Mouse (Mus musculus): Measurements from ENCODE around the gene Nphp4. TPM values are rescaled to one million over a fixed set of nuclear protein-coding genes. Genes with fewer than 3 reads are reported as not detected.

The Nphp4 gene
- polyA plus RNA-seq, 1 experiment: 4.0 TPM

DNA sequence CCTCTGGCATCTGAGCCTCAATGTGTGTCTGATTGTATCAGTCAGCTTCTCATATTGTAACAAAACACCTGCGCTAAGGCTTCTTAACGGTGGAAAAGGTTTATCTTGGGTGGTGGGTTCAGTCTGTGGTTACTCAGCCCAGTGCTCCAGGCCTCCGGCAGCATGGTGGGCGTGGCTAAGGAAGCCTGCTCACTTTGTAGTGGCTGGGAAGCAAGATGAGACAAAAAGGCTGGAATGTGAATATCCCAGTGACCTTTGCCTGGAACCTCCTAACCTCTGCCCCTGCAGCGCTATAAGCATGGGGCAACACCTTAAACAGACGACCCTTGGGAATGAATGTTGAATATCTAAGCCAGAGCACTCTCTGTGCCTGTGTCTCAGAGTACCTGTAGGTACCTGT, 105.7 kb downstream of the Nphp4 start:
- no peak overlapping the region for H3K27ac ChIP-seq (ENCODE audit: insufficient read depth, low read length)
- no peaks in the 10 kb centered on the region for H3K4me1 ChIP-seq (ENCODE audit: control insufficient read depth, insufficient read depth, low read length)
- no peak for TF ChIP-seq POLR2A (IDR thresholded peaks at IDR 0.05; ENCODE audit: low read depth, low read length)
- TF ChIP-seq CTCF (IDR thresholded peaks at IDR 0.05; ENCODE audit: borderline replicate concordance, insufficient read depth, low read length): no peak

DNA sequence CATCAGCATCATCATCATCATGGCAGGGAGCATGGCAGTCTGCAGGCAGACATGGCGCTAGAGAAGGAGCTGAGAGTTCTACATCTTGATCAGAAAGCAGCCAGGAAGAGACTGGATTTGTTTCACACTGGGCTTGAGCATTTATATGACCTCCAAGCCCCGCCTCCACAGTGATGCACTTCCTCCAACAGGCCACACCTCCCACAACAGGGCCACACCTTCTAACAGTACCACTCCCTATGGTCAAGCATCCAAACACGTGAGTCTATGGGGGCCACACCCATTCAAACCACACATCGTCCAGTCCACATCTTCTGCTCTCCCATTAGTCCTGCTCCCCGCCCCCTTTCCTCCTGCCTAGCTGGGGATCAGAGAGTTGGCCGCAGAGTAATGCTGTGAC, 107.1 kb downstream of the Nphp4 start:
- H3K27ac ChIP-seq (ENCODE audit: insufficient read depth, low read length): no peak overlapping the region

More for the DNA sequence above, 105.7 kb downstream of the Nphp4 start:
- no peak overlapping the region for H3K4me3 ChIP-seq (ENCODE audit: insufficient read depth, low read length)

DNA sequence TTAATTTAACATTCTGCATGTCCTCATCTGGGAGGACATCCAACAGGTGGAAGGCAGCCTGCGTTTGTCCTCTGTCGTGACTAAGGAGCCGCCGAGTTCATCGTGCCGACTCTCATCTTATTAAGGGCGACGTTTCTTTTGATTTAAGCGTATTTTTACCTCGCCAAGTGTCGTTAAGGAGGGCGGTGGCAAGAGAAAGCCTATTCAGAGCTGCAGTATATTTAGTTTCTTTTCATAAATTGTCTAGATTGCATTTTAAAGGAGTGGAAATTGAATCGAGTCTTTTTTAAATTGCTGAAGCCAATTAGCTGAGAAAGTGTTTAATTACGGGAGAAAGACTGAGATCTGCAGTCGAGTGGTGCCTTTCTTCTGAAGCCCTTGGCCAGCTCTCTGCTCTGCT, 109.0 kb downstream of the Nphp4 start:
- no peak for TF ChIP-seq CTCF (IDR thresholded peaks at IDR 0.05; ENCODE audit: borderline replicate concordance, insufficient read depth, low read length)
- no peak for TF ChIP-seq POLR2A (IDR thresholded peaks at IDR 0.05; ENCODE audit: low read depth, low read length)
- no peak overlapping the region for H3K27ac ChIP-seq (ENCODE audit: insufficient read depth, low read length)
- no peak overlapping the region for H3K4me3 ChIP-seq (ENCODE audit: insufficient read depth, low read length)
- H3K4me1 ChIP-seq (ENCODE audit: control insufficient read depth, insufficient read depth, low read length): no peaks in the 10 kb centered on the region

More for the DNA sequence above, 107.1 kb downstream of the Nphp4 start:
- no peak overlapping the region for H3K4me3 ChIP-seq (ENCODE audit: insufficient read depth, low read length)
- H3K4me1 ChIP-seq (ENCODE audit: control insufficient read depth, insufficient read depth, low read length): no peaks in the 10 kb centered on the region
- TF ChIP-seq CTCF (IDR thresholded peaks at IDR 0.05; ENCODE audit: borderline replicate concordance, insufficient read depth, low read length) (no peak), POLR2A (IDR thresholded peaks at IDR 0.05; ENCODE audit: low read depth, low read length) (no peak)

DNA sequence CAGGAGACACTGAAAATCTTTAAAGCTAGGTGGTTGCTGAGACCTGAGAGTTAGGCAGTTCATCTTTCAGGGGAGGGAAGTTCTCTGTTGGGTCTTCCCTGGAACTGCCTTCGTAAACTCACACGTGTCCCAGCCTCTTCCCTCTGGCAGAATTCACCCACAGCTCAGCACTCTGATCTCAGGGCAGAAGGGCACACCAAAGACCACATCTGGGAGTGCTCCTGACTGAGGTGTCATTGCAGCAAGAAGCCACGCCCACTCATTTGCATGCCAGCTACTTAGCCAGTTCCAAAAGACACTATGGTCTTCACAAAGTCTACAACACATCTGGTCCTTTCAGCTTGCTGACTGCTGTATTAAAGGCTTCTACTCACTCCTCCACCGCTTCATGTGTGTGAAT, 109.7 kb downstream of the Nphp4 start:
- no peak overlapping the region for H3K27ac ChIP-seq (ENCODE audit: insufficient read depth, low read length)
- TF ChIP-seq CTCF (IDR thresholded peaks at IDR 0.05; ENCODE audit: borderline replicate concordance, insufficient read depth, low read length) (no peak), POLR2A (IDR thresholded peaks at IDR 0.05; ENCODE audit: low read depth, low read length) (no peak)
- no peaks in the 10 kb centered on the region for H3K4me1 ChIP-seq (ENCODE audit: control insufficient read depth, insufficient read depth, low read length)

DNA sequence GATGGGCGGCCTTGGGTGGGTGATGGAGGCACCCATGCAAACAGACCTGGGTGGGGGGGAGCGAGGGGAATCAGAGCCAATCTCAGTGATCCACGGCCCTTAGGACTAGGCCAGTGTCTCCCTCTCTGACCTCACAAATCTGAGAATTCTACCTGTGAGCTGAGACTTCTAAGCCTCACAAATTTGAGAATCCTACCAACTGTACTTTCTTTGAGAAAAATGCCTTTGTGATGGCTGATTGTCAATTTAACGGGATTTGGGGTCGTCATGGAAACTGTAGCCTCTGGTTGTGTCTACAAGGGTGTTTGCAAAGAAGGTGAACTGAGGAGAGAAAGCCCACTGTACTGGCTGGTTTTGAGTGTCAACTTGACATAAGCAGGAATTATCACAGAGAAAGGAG, 127.8 kb downstream of the Nphp4 start:
- H3K4me1 ChIP-seq (ENCODE audit: control insufficient read depth, insufficient read depth, low read length): no peaks in the 10 kb centered on the region
- no peak overlapping the region for H3K27ac ChIP-seq (ENCODE audit: insufficient read depth, low read length)
- TF ChIP-seq CTCF (IDR thresholded peaks at IDR 0.05; ENCODE audit: borderline replicate concordance, insufficient read depth, low read length) (no peak), POLR2A (IDR thresholded peaks at IDR 0.05; ENCODE audit: low read depth, low read length) (no peak)
- no peak overlapping the region for H3K4me3 ChIP-seq (ENCODE audit: insufficient read depth, low read length)

More for the DNA sequence above, 109.7 kb downstream of the Nphp4 start:
- no peak overlapping the region for H3K4me3 ChIP-seq (ENCODE audit: insufficient read depth, low read length)

DNA sequence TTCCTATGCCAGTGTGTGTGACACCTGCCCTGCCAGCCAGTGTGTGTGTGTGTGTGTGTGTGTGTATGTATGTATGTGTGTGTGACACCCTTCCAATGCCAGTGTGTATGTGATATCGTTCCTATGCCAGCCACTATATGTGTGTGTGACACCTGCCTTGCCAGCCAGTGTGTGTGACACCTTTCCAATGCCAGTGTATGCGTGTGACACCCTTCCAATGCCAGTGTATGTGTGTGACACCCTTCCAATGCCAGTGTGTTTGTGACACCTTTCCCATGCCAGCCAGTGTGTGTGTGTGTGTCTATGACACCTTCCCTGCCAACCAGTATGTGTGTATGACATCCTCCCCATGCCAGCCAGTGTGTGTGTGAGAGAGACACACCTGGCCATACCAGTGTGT, 132.7 kb downstream of the Nphp4 start:
- H3K27ac ChIP-seq (ENCODE audit: insufficient read depth, low read length): no peak overlapping the region
- H3K4me3 ChIP-seq (ENCODE audit: insufficient read depth, low read length): no peak overlapping the region
- H3K4me1 ChIP-seq (ENCODE audit: control insufficient read depth, insufficient read depth, low read length): no peaks in the 10 kb centered on the region
- TF ChIP-seq CTCF (IDR thresholded peaks at IDR 0.05; ENCODE audit: borderline replicate concordance, insufficient read depth, low read length) (no peak), POLR2A (IDR thresholded peaks at IDR 0.05; ENCODE audit: low read depth, low read length) (no peak)

DNA sequence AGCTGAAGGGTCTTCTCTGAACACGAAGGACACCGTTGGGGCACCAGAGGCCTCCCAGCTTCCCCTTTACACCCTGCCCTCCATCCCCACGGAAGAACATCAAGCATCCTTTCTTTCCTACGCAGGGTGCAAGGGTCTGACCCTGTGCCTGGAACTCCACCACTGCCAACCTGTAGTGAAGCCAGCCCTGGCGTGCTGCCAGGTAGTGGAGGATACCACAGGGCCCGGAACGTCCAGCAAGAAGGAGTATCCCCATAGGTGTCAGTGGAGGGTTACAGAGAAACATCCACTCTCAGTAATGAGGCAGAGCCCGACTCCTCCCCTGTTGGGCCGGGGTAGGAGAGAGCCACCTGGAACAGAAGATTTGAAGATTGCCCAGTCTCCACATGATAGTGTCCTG, 133.5 kb downstream of the Nphp4 start:
- Histone ChIP-seq H3K27ac (ENCODE audit: insufficient read depth, low read length) (no peak overlapping the region), H3K4me3 (ENCODE audit: insufficient read depth, low read length) (no peak overlapping the region), H3K4me1 (ENCODE audit: control insufficient read depth, insufficient read depth, low read length) (no peaks in the 10 kb centered on the region)
- no peak for TF ChIP-seq POLR2A (IDR thresholded peaks at IDR 0.05; ENCODE audit: low read depth, low read length)
- no peak for TF ChIP-seq CTCF (IDR thresholded peaks at IDR 0.05; ENCODE audit: borderline replicate concordance, insufficient read depth, low read length)

Other genes starting within 250 kb of the Nphp4 start
- 58.7 and 79.1 TPM in 2 replicates for gene Gpr153, start 202.5 kb upstream of the Nphp4 start, polyA plus RNA-seq (2011; ENCODE audit: insufficient read length, low read depth, missing spikeins)
- not detected in 2 replicates for gene Hes3, start 185.0 kb upstream of the Nphp4 start, polyA plus RNA-seq (2011; ENCODE audit: insufficient read length, low read depth, missing spikeins)
- gene Icmt, start 179.5 kb upstream of the Nphp4 start, polyA plus RNA-seq (2011; ENCODE audit: insufficient read length, low read depth, missing spikeins): 34.2 and 42.7 TPM in 2 replicates
- 0.81 and 1.5 TPM in 2 replicates for gene Rnf207, start 157.7 kb upstream of the Nphp4 start, polyA plus RNA-seq (2011; ENCODE audit: insufficient read length, low read depth, missing spikeins)
- gene Rpl22, start 151.0 kb upstream of the Nphp4 start, polyA plus RNA-seq (2011; ENCODE audit: insufficient read length, low read depth, missing spikeins): 1,143 and 1,246 TPM in 2 replicates
- gene Chd5, start 138.1 kb upstream of the Nphp4 start, polyA plus RNA-seq (2011; ENCODE audit: insufficient read length, low read depth, missing spikeins): 0.56 and 0.78 TPM in 2 replicates
- 2.6 and 3.6 TPM in 2 replicates for gene Kcnab2, start 1.2 kb downstream of the Nphp4 start, polyA plus RNA-seq (2011; ENCODE audit: insufficient read length, low read depth, missing spikeins)